Comparison of ENCODE assay signal across 8 mouse cellular contexts in genomic region chrX:152336123-152336522, GRCm38 (mm10). TPM values are rescaled to one million over a fixed set of nuclear protein-coding genes. Genes with fewer than 3 reads are reported as not detected.
DNase-seq lines count a peak whose midpoint lies in the region; ATAC-seq and TF ChIP-seq lines count a peak whose summit lies in the region.
"Not testable (repeated sequence)": the region's sequence is repeated elsewhere in the genome, so short reads cannot be mapped to it uniquely, and the experiment has no call there.

No protein-coding gene starts in this region.

- not testable (repeated sequence) for H3K4me1 ChIP-seq in ES-Bruce4 (ENCODE audit: control insufficient read depth, insufficient read depth, low read length); erythroblast, embryonic 14.5 days (ENCODE audit: control insufficient read depth); heart, adult 2 months (ENCODE audit: control insufficient read depth, insufficient read depth, low read length); kidney, embryonic 14.5 days (ENCODE audit: control insufficient read depth, insufficient read depth, low read length); limb, embryonic 15.5 days; lung, embryonic 16.5 days (replicated peaks; ENCODE audit: control insufficient read depth, insufficient read depth, low read length)
- peaks cover 18% of the 10 kb centered on the region for H3K4me1 ChIP-seq in hindbrain, embryonic 12.5 days

- ATAC-seq in hindbrain, embryonic 12.5 days (ENCODE audit: low FRiP score) = peak; percentile 47
- not testable (repeated sequence) for ATAC-seq in kidney, embryonic 14.5 days (ENCODE audit: low FRiP score, low TSS enrichment); limb, embryonic 15.5 days (ENCODE audit: insufficient number of reproducible peaks, low FRiP score, low TSS enrichment, low read depth); lung, embryonic 16.5 days (ENCODE audit: low read depth)

- peak overlapping the region; percentile 74 for H3K4me3 ChIP-seq in ES-Bruce4 (ENCODE audit: low read depth, low read length)
- H3K4me3 ChIP-seq in erythroblast, embryonic 14.5 days (replicated peaks) = peak overlapping the region; percentile 66
- H3K4me3 ChIP-seq in heart, adult 2 months = peak overlapping the region; percentile 40
- 0 out of 2 replicates have a peak overlapping the region, but pooled peaks have one; percentile 21 for H3K4me3 ChIP-seq in hindbrain, embryonic 12.5 days
- H3K4me3 ChIP-seq in kidney, embryonic 14.5 days (ENCODE audit: low read length) = peak overlapping the region; percentile 22; the same call in 1 of the 2 replicates
- H3K4me3 ChIP-seq in limb, embryonic 15.5 days = peak overlapping the region; percentile 31
- peak overlapping the region; percentile 34 for H3K4me3 ChIP-seq in lung, embryonic 16.5 days (ENCODE audit: low read length)
- H3K4me3 ChIP-seq in myocyte = peak overlapping the region; percentile 13

- H3K27me3 ChIP-seq in ES-Bruce4 (ENCODE audit: control insufficient read depth, insufficient read depth, low read length, poor library complexity, severe bottlenecking); erythroblast, embryonic 14.5 days (ENCODE audit: control insufficient read depth); heart, adult 2 months (ENCODE audit: control insufficient read depth, insufficient read depth, low read length); kidney, embryonic 14.5 days (ENCODE audit: control insufficient read depth, insufficient read depth, low read length); lung, embryonic 16.5 days (ENCODE audit: control insufficient read depth, insufficient read depth, low read depth, low read length); myocyte (ENCODE audit: control insufficient read depth, insufficient read depth, insufficient read length): not testable (repeated sequence)
- H3K27me3 ChIP-seq in hindbrain, embryonic 12.5 days = peaks cover 62% of the 10 kb centered on the region
- peaks cover 28% of the 10 kb centered on the region for H3K27me3 ChIP-seq in limb, embryonic 15.5 days

- not testable (repeated sequence) for DNase-seq in heart, adult 2 months

- not testable (repeated sequence) for TF ChIP-seq CTCF in ES-Bruce4 (IDR thresholded peaks at IDR 0.05; ENCODE audit: low read depth, low read length); heart, adult 2 months (IDR thresholded peaks at IDR 0.05)

- not testable (repeated sequence) for TF ChIP-seq EP300 in ES-Bruce4 (IDR thresholded peaks at IDR 0.05; ENCODE audit: insufficient read depth, low read depth, low read length); heart, adult 2 months (IDR thresholded peaks at IDR 0.05; ENCODE audit: insufficient read depth, low read depth, low read length)

- peaks cover 10% of the 10 kb centered on the region for H3K36me3 ChIP-seq in ES-Bruce4 (ENCODE audit: control insufficient read depth, insufficient read depth, low read length, poor library complexity, severe bottlenecking)
- not testable (repeated sequence) for H3K36me3 ChIP-seq in erythroblast, embryonic 14.5 days (ENCODE audit: control insufficient read depth); heart, adult 2 months (ENCODE audit: control insufficient read depth, insufficient read depth, low read length); lung, embryonic 16.5 days (ENCODE audit: control insufficient read depth, insufficient read depth, low read length); myocyte (ENCODE audit: control insufficient read depth, insufficient read depth)
- H3K36me3 ChIP-seq in hindbrain, embryonic 12.5 days = peaks cover 12% of the 10 kb centered on the region
- H3K36me3 ChIP-seq in kidney, embryonic 14.5 days (ENCODE audit: control insufficient read depth, insufficient read depth, low read length) = peaks cover 15% of the 10 kb centered on the region; the same call in 1 of the 2 replicates
- 0 out of 2 replicates have a peak, but pooled peaks cover 10% of the 10 kb centered on the region for H3K36me3 ChIP-seq in limb, embryonic 15.5 days

- H3K79me2 ChIP-seq in heart, adult 2 months (replicated peaks; ENCODE audit: control insufficient read depth, insufficient read depth, low read length); myocyte (ENCODE audit: control insufficient read depth, insufficient read depth): not testable (repeated sequence)

- WGBS in heart, adult 2 months = 50% methylated on average over 4 of the region's 4 CpGs
- 47% methylated on average over 4 of the region's 4 CpGs for WGBS in hindbrain, embryonic 12.5 days
- 45% methylated on average over 4 of the region's 4 CpGs for WGBS in kidney, embryonic 14.5 days
- 48% methylated on average over 4 of the region's 4 CpGs for WGBS in limb, embryonic 15.5 days
- WGBS in lung, embryonic 16.5 days = 36% methylated on average over 4 of the region's 4 CpGs

- not testable (repeated sequence) for H3ac ChIP-seq in myocyte (ENCODE audit: control insufficient read depth, insufficient read length)

- H3K9ac ChIP-seq in ES-Bruce4 (ENCODE audit: low read depth, poor library complexity, severe bottlenecking) = peak overlapping the region; percentile 49
- not testable (repeated sequence) for H3K9ac ChIP-seq in heart, adult 2 months (ENCODE audit: low read depth, low read length); hindbrain, embryonic 12.5 days; kidney, embryonic 14.5 days (ENCODE audit: low read depth, low read length); limb, embryonic 15.5 days
- peak overlapping the region; percentile 3; the same call in 1 of the 2 replicates for H3K9ac ChIP-seq in lung, embryonic 16.5 days (ENCODE audit: low read length)

- intact Hi-C loops in heart, adult 2 months (cut with DNase I) = not testable (repeated sequence)

- H3K9me3 ChIP-seq in ES-Bruce4 (replicated peaks; ENCODE audit: control insufficient read depth, insufficient read depth, low read length, poor library complexity, severe bottlenecking); erythroblast, embryonic 14.5 days (ENCODE audit: control insufficient read depth, low read length); hindbrain, embryonic 12.5 days (replicated peaks); kidney, embryonic 14.5 days (ENCODE audit: control insufficient read depth, low read length); limb, embryonic 15.5 days; lung, embryonic 16.5 days (ENCODE audit: control insufficient read depth, low read length): not testable (repeated sequence)

- H3K27ac ChIP-seq in ES-Bruce4 (ENCODE audit: insufficient read depth, low read length); kidney, embryonic 14.5 days (ENCODE audit: low read depth, low read length): not testable (repeated sequence)
- peak overlapping the region; percentile 48; the same call in 1 of the 2 replicates for H3K27ac ChIP-seq in heart, adult 2 months
- peak overlapping the region; percentile 92 for H3K27ac ChIP-seq in hindbrain, embryonic 12.5 days
- H3K27ac ChIP-seq in limb, embryonic 15.5 days = peak overlapping the region; percentile 17; the same call in 1 of the 2 replicates
- H3K27ac ChIP-seq in lung, embryonic 16.5 days (ENCODE audit: low read length) = peak overlapping the region; percentile 88; the same call in 1 of the 2 replicates

- not testable (repeated sequence) for TF ChIP-seq POLR2A in ES-Bruce4 (IDR thresholded peaks at IDR 0.05; ENCODE audit: insufficient read depth, low read length); heart, adult 2 months (IDR thresholded peaks at IDR 0.05; ENCODE audit: insufficient read depth, low read depth, low read length); myocyte (IDR thresholded peaks at IDR 0.05; ENCODE audit: insufficient read length, low read depth)

- H3K4me2 ChIP-seq in hindbrain, embryonic 12.5 days (replicated peaks) = peak overlapping the region; percentile 49
- peak overlapping the region; percentile 29; the same call in 1 of the 2 replicates for H3K4me2 ChIP-seq in kidney, embryonic 14.5 days (replicated peaks; ENCODE audit: low read depth, low read length)
- 0 out of 2 replicates have a peak overlapping the region, but pooled peaks have one; percentile 19 for H3K4me2 ChIP-seq in limb, embryonic 15.5 days
- H3K4me2 ChIP-seq in lung, embryonic 16.5 days (ENCODE audit: low read depth, low read length) = peak overlapping the region; percentile 48
- peak overlapping the region; percentile 62 for H3K4me2 ChIP-seq in myocyte (ENCODE audit: low read depth)

RNA-seq across cellular contexts. Expression of gene Tspyl2, which starts 6.1 kb away (rescaled TPM):
- polyA plus RNA-seq in ES-Bruce4 (2011; ENCODE audit: insufficient read depth, insufficient read length, low read depth, missing spikeins) = 16.1 and 19.5 TPM in 2 replicates
- polyA plus RNA-seq in erythroblast, embryonic 14.5 days (2012) = 0.21 and 0.28 TPM in 2 replicates
- total RNA-seq in heart, adult 2 months (2021) = 10 to 100 TPM; 13.3 to 13.6 TPM
- 16.1 and 18.8 TPM in 2 replicates for polyA plus RNA-seq in heart, adult 2 months (2012; rRNA removed)
- 46.4 and 47.5 TPM in 2 replicates for polyA plus RNA-seq in hindbrain, embryonic 12.5 days (2016; fragmentation: Nextera tagmentation; extraction: Ambion mirVana)
- polyA plus RNA-seq in kidney, embryonic 14.5 days (2014; fragmentation: Nextera tagmentation; extraction: Ambion mirVana) = 19.5 and 25.2 TPM in 2 replicates
- 31.9 and 34.7 TPM in 2 replicates for polyA plus RNA-seq in limb, embryonic 15.5 days (2015; fragmentation: Nextera tagmentation; extraction: Ambion mirVana)
- polyA plus RNA-seq in lung, embryonic 16.5 days (2015; fragmentation: Nextera tagmentation; extraction: Ambion mirVana) = 24.9 and 25.8 TPM in 2 replicates
- 17.1 TPM for polyA plus RNA-seq in myocyte (2012; fragmentation: generic; extraction: Trizol)

RNA-seq across cellular contexts. Expression of gene Kantr, which starts 8.8 kb away (rescaled TPM):
- 24.3 and 29.5 TPM in 2 replicates for polyA plus RNA-seq in ES-Bruce4 (2011; ENCODE audit: insufficient read depth, insufficient read length, low read depth, missing spikeins)
- 0.01 TPM in 1 of 2 replicates, not detected in the other for polyA plus RNA-seq in erythroblast, embryonic 14.5 days (2012)
- 1 to 10 TPM; 3.2 to 4.4 TPM for total RNA-seq in heart, adult 2 months (2021)
- 3.3 and 5.0 TPM in 2 replicates for polyA plus RNA-seq in heart, adult 2 months (2012; rRNA removed)
- polyA plus RNA-seq in hindbrain, embryonic 12.5 days (2016; fragmentation: Nextera tagmentation; extraction: Ambion mirVana) = 21.3 and 22.2 TPM in 2 replicates
- 20.5 and 22.0 TPM in 2 replicates for polyA plus RNA-seq in kidney, embryonic 14.5 days (2014; fragmentation: Nextera tagmentation; extraction: Ambion mirVana)
- polyA plus RNA-seq in limb, embryonic 15.5 days (2015; fragmentation: Nextera tagmentation; extraction: Ambion mirVana) = 11.4 and 15.1 TPM in 2 replicates
- 13.9 and 15.3 TPM in 2 replicates for polyA plus RNA-seq in lung, embryonic 16.5 days (2015; fragmentation: Nextera tagmentation; extraction: Ambion mirVana)
- polyA plus RNA-seq in myocyte (2012; fragmentation: generic; extraction: Trizol) = 0.96 TPM

RNA-seq across cellular contexts. Expression of gene Gpr173, which starts 32.4 kb away (rescaled TPM):
- polyA plus RNA-seq in ES-Bruce4 (2011; ENCODE audit: insufficient read depth, insufficient read length, low read depth, missing spikeins) (2.7 and 4.3 TPM in 2 replicates), myocyte (2012; fragmentation: generic; extraction: Trizol) (2.7 TPM)
- polyA plus RNA-seq in erythroblast, embryonic 14.5 days (2012) = not detected in 2 replicates
- under 1 TPM; 0.42 to 0.96 TPM for total RNA-seq in heart, adult 2 months (2021)
- 0.43 and 1.3 TPM in 2 replicates for polyA plus RNA-seq in heart, adult 2 months (2012; rRNA removed)
- polyA plus RNA-seq in hindbrain, embryonic 12.5 days (2016; fragmentation: Nextera tagmentation; extraction: Ambion mirVana) = 7.7 and 8.2 TPM in 2 replicates
- polyA plus RNA-seq in kidney, embryonic 14.5 days (2014; fragmentation: Nextera tagmentation; extraction: Ambion mirVana) = 4.1 and 5.7 TPM in 2 replicates
- polyA plus RNA-seq in limb, embryonic 15.5 days (2015; fragmentation: Nextera tagmentation; extraction: Ambion mirVana) = 2.3 and 4.3 TPM in 2 replicates
- 3.0 and 3.1 TPM in 2 replicates for polyA plus RNA-seq in lung, embryonic 16.5 days (2015; fragmentation: Nextera tagmentation; extraction: Ambion mirVana)

Comparison
In these comparisons a context has a peak if more than half of its experiments do, and no peak if none do; other contexts are left out.
1. H3K4me3 ChIP-seq: peak in every context shown above with its lines; median percentile 74 in ES-Bruce4; 66 in erythroblast, embryonic 14.5 days; 40 in heart, adult 2 months; 34 in lung, embryonic 16.5 days; 31 in limb, embryonic 15.5 days; 22 in kidney, embryonic 14.5 days; 21 in hindbrain, embryonic 12.5 days; 13 in myocyte.
2. RNA of gene Tspyl2, which starts 6.1 kb away (polyA plus RNA-seq): 46.4 to 47.5 TPM in hindbrain, embryonic 12.5 days, 31.9 to 34.7 TPM in limb, embryonic 15.5 days, 24.9 to 25.8 TPM in lung, embryonic 16.5 days, 19.5 to 25.2 TPM in kidney, embryonic 14.5 days, 16.1 to 19.5 TPM in ES-Bruce4, 17.1 TPM in myocyte (single experiment) and 16.1 to 18.8 TPM in heart, adult 2 months; 0.21 to 0.28 TPM in erythroblast, embryonic 14.5 days; every median in the first group is over 10 times any median in the second.
3. Peak in every context shown above with its lines, with median percentiles within 50 percentile points of each other: H3K4me2 ChIP-seq.